Mouse (Mus musculus) G1E (cell line): ENCODE results near the gene Nrxn3. TPM values are rescaled to one million over a fixed set of nuclear protein-coding genes. Genes with fewer than 3 reads are reported as not detected.

Experiments
- ATAC-seq: 2 replicates; pipeline ENCODE4 v1.8.0; 2016; ENCODE audit warnings: mild to moderate bottlenecking; ENCODE audit not compliant: insufficient number of reproducible peaks, poor library complexity, low FRiP score, severe bottlenecking; ENCODE audit errors: extremely low read depth
- DNase-seq: peaks from one replicate; pipeline ENCODE4 v3.0.0; 2012; ENCODE audit warnings: low spot score
- H3K27me3 ChIP-seq: 2 replicates; pipeline ENCODE4 v1.6.1; 2012; ENCODE audit warnings: mild to moderate bottlenecking, low read length, inconsistent platforms; ENCODE audit not compliant: insufficient read depth
- H3K36me3 ChIP-seq: replicated peaks from 2 replicates; pipeline ENCODE3; 2012; ENCODE audit warnings: mild to moderate bottlenecking, inconsistent platforms
- H3K4me1 ChIP-seq: 2 replicates; pipeline ENCODE4 v1.6.1; 2012; ENCODE audit warnings: low read depth, low read length, inconsistent platforms, mixed read lengths; ENCODE audit not compliant: insufficient read depth
- H3K4me3 ChIP-seq: 2 replicates; pipeline ENCODE4 v1.5.1; 2012; ENCODE audit warnings: low read depth, mild to moderate bottlenecking, inconsistent platforms, low read length, moderate library complexity, mixed read lengths
- H3K9me3 ChIP-seq: replicated peaks from 2 replicates; pipeline ENCODE4 v1.6.1; 2012; ENCODE audit warnings: inconsistent platforms
- CTCF ChIP-seq: IDR thresholded peaks from 2 replicates; pipeline ENCODE4 v1.5.1; 2012; ENCODE audit warnings: low read depth, low read length, inconsistent platforms, mixed read lengths
- GATA1 ChIP-seq: IDR thresholded peaks from 2 replicates; pipeline ENCODE4 v1.6.1; 2012; ENCODE audit warnings: borderline replicate concordance, low read length, inconsistent platforms, mixed read lengths
- GATA2 ChIP-seq: IDR thresholded peaks from 2 replicates; pipeline ENCODE4 v1.6.1; 2012; ENCODE audit warnings: low read depth, low read length, inconsistent platforms, borderline replicate concordance
- POLR2AphosphoS5 ChIP-seq: IDR thresholded peaks from 2 replicates; pipeline ENCODE4 v1.6.1; 2012; ENCODE audit warnings: low read depth, low read length, inconsistent platforms; ENCODE audit not compliant: insufficient replicate concordance
- TAL1 ChIP-seq: conservative IDR thresholded peaks from 2 replicates; pipeline ENCODE4 v1.6.1; 2012; ENCODE audit warnings: low read depth, low read length, inconsistent platforms, mixed read lengths
- polyA plus RNA-seq: library from polyadenylated mRNA; stranded (reverse); fragments of >175 nt; gene quantifications from 2 replicates; pipeline ENCODE4 v1.2.3, GENCODE M21; 2012
- total RNA-seq, 2 experiments: library from RNA; stranded (forward) in 1 of 2; stranded (reverse) in 1 of 2; fragments of 200-1000 nt in 1 of 2; fragments of >200 nt in 1 of 2; fragmentation: Nextera tagmentation in 1 of 2; gene quantifications; 2 replicates each; pipeline ENCODE4 v1.2.3; 2014 to 2017

Nrxn3 gene
- total and polyA plus RNA-seq, 3 experiments: 0.22 TPM; not detected in 2

DNA sequence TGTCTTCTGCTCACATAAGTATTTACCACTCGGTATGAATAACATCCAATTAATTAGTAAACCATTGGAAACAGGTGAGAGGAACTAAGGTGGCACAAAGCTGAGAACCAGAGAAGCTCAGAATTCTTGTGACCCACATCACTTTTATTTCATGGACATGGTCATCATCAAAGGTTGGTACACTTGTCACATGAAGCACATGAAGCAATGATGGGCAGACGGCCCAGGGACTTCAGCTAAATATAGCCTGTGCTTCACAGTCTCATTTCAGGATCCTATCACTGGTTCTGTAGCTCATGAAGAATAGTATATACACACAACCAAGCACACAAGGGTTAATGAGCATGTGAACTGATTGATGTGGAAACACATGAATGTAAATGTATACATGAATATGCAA, 747.5 kb downstream of the Nrxn3 start:
- no peaks in the 10 kb centered on the region for H3K36me3 ChIP-seq
- DNase-seq: no peak
- no peaks in the 10 kb centered on the region for H3K9me3 ChIP-seq
- no peaks in the 10 kb centered on the region for H3K4me1 ChIP-seq
- TF ChIP-seq CTCF (no peak), GATA1 (no peak), GATA2 (no peak), TAL1 (no peak), POLR2AphosphoS5 (no peak)
- no peaks in the 10 kb centered on the region for H3K27me3 ChIP-seq
- no peak for ATAC-seq
- no peak overlapping the region for H3K4me3 ChIP-seq

DNA sequence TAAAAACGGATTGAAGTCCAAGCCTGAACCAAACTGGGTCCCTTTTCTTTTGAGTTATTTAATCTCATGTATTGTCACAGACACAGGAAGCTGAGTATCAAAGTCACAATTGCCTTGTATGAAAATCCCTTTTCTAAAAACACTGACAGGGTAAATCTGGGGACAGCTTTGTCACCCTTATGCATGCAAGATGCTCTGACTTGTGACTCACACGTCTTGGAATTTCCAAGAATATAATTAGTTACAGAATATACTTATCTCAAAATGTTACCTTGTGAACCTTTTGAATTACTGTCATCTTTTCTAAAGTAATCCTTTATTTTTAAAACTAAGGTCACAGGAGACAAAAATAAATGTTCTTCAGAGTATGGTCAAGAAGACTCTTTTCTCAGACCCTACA, 748.6 kb downstream of the Nrxn3 start:
- no peaks in the 10 kb centered on the region for H3K36me3 ChIP-seq
- no peak for ATAC-seq
- no peak for TF ChIP-seq TAL1
- no peak for TF ChIP-seq GATA1
- TF ChIP-seq POLR2AphosphoS5: no peak
- no peak for TF ChIP-seq CTCF
- TF ChIP-seq GATA2: no peak

DNA sequence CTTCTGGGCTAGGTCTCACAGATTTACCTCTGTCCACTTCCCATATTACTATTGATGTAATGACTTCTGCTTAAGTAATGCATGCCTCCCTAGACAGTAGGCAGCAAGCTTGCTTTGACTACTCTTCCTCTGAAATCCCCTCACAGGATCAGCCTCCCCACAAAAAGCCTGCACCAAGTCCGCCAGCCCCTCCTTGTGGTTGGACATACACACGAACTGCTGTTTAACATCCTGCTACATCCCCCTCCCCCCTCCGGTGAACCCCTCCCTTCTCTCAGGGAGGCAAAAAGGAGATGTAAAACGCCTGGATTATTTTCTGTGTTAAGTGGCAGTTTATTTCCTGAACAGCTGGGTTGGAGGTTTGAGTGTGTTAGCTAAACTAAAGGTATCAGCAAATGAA, 749.2 kb downstream of the Nrxn3 start:
- TF ChIP-seq GATA1: no peak
- TF ChIP-seq GATA2: no peak
- no peak for TF ChIP-seq TAL1
- H3K4me3 ChIP-seq: no peak overlapping the region
- DNase-seq (no peak), ATAC-seq (no peak)
- no peaks in the 10 kb centered on the region for H3K27me3 ChIP-seq
- no peaks in the 10 kb centered on the region for H3K9me3 ChIP-seq
- no peaks in the 10 kb centered on the region for H3K36me3 ChIP-seq
- H3K4me1 ChIP-seq: no peaks in the 10 kb centered on the region

More for the DNA sequence above, 748.6 kb downstream of the Nrxn3 start:
- Histone ChIP-seq H3K4me3 (no peak overlapping the region), H3K4me1 (no peaks in the 10 kb centered on the region), H3K27me3 (no peaks in the 10 kb centered on the region), H3K9me3 (no peaks in the 10 kb centered on the region)
- DNase-seq: no peak

DNA sequence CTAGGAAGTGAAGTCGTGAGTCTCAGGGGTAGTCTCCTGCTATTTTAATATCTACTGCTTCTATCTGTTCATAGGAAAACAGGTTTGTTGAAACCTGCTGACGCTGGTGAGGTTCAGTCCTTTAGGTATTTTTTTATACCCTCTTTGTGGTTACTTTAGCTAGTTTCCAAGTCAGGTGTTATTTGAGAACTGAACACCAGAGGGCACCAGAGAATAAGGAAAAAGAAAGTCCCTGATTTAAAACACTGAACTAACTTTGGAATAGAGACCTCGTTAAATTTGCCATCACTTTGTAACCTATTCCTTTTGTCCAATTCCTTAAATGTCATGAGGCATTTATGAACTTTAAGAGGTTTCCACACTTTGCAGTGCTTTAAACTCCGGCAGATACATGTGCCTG, 756.4 kb downstream of the Nrxn3 start:
- no peaks in the 10 kb centered on the region; the same call in 1 of the 2 replicates for H3K9me3 ChIP-seq
- no peak for ATAC-seq
- no peak overlapping the region for H3K4me3 ChIP-seq
- TF ChIP-seq GATA2 (no peak), TAL1 (no peak), POLR2AphosphoS5 (no peak), GATA1 (no peak), CTCF (no peak; the same call in 1 of the 2 replicates)
- H3K36me3 ChIP-seq: no peaks in the 10 kb centered on the region
- no peaks in the 10 kb centered on the region for H3K4me1 ChIP-seq
- no peaks in the 10 kb centered on the region for H3K27me3 ChIP-seq
- DNase-seq: peak; percentile 2

DNA sequence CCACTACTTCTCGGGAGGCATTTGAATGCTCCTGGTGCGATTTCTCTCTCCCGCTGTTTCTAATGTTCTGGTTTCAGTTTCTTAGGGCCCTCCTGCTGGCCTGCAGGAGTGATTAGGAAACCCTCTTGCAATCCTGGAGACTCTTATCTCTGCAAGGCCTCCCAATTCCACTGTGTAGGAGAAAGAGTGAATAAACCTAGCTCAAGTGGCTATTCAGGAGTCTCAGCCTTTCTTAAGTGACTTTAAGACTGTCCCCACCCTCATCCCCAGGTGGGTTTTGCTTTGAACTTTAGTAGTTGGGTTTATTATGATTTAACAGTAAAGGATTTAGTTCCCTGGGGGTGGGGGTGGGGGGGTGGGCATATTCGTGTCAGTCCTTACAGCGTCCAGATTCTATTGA, 759.5 kb downstream of the Nrxn3 start:
- Histone ChIP-seq H3K27me3 (no peaks in the 10 kb centered on the region), H3K9me3 (no peaks in the 10 kb centered on the region; the same call in 1 of the 2 replicates), H3K4me3 (no peak overlapping the region), H3K36me3 (no peaks in the 10 kb centered on the region), H3K4me1 (no peaks in the 10 kb centered on the region)
- TF ChIP-seq GATA2 (no peak), TAL1 (no peak), POLR2AphosphoS5 (no peak), CTCF (no peak), GATA1 (no peak)
- DNase-seq (no peak), ATAC-seq (no peak)

DNA sequence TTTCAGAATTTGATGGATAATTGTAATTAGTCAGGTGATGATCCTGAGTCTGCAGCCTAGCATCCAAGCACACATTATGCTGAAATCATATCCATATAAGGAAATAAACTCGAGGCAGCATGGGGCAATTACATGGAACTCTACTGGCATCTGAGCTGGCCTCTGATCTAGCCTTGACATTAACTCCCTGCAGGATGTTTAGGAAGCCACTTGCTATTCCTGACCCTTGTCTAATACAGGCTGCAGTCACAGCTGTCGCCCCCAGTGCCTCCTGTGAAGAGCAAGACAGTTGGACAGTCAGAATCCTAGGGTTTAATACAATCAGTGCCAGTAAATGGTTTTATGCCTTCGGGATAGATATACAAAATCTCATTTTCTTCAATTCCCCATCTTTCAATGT, 781.4 kb downstream of the Nrxn3 start:
- DNase-seq: no peak
- Histone ChIP-seq H3K27me3 (no peaks in the 10 kb centered on the region), H3K36me3 (no peaks in the 10 kb centered on the region), H3K4me1 (no peaks in the 10 kb centered on the region), H3K9me3 (no peaks in the 10 kb centered on the region), H3K4me3 (no peak overlapping the region)
- ATAC-seq: no peak
- TF ChIP-seq POLR2AphosphoS5: no peak
- TF ChIP-seq GATA2: no peak
- no peak for TF ChIP-seq CTCF
- no peak for TF ChIP-seq TAL1
- TF ChIP-seq GATA1: no peak
